Mouse (Mus musculus) CH12.LX (cell line): ENCODE results near the gene Tmem178.

ENCODE experiments used
- BHLHE40 ChIP-seq: IDR thresholded peaks from 2 replicates; pipeline ENCODE4 v1.6.1; 2011; ENCODE audit warnings: mild to moderate bottlenecking, low read depth, low read length, improper control_type of control experiment
- CHD1 ChIP-seq: IDR thresholded peaks from 2 replicates; pipeline ENCODE4 v1.6.1; 2012; ENCODE audit warnings: low read depth, low read length, improper control_type of control experiment, inconsistent platforms
- CTCF ChIP-seq, 2 experiments: IDR thresholded peaks in 1 of 2; conservative IDR thresholded peaks in 1 of 2; 2 replicates each; pipeline ENCODE4 v1.5.1; 2011 to 2012; ENCODE audit warnings: low read depth in 2 of 2, low read length in 2 of 2, improper control_type of control experiment in 1 of 2, inconsistent platforms in 1 of 2, mild to moderate bottlenecking in 1 of 2, moderate library complexity in 1 of 2
- E2F4 ChIP-seq: IDR thresholded peaks from 2 replicates; pipeline ENCODE4 v1.6.1; 2011; ENCODE audit warnings: low read depth, low read length, improper control_type of control experiment; ENCODE audit not compliant: insufficient replicate concordance
- EP300 ChIP-seq: IDR thresholded peaks from 2 replicates; pipeline ENCODE4 v1.6.1; 2011; ENCODE audit warnings: low read length, improper control_type of control experiment
- MAX ChIP-seq: IDR thresholded peaks from 2 replicates; pipeline ENCODE4 v1.6.1; 2011; ENCODE audit warnings: low read length, improper control_type of control experiment

DNA sequence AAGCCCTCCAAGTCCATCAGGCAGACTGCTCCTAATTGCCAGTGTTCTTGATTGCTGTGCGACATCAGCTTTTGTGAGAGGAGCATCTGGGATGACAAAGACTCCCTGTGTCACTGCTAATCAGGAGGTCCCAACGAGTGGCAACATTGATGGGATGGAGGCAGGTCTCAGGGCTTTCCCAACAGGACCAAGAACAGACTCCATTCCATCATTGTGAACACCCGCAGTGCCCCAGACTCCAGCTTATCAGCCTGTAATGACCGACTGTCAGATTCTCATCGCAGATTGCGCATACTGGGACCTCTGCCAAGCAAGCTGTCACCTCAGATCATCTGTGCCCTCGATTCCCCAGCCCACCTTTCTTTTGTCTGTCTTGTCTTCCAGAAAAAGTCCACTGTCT lies 7.9 kb downstream of the Tmem178 start:
- TF ChIP-seq MAX (no peak), BHLHE40 (no peak), CHD1 (no peak), E2F4 (no peak), EP300 (no peak), CTCF (conservative IDR thresholded peaks at IDR 0.05 in 1 of 2, IDR thresholded peaks at IDR 0.05 in 1 of 2; ENCODE audit: low read depth in 2 of 2, low read length in 2 of 2) (no peak)
